Mouse (Mus musculus) hindbrain, embryonic 11.5 days (tissue): ENCODE data around the gene Nr2c2ap. TPM values are rescaled to one million over a fixed set of nuclear protein-coding genes. Genes with fewer than 3 reads are reported as not detected.

Experiments
- ATAC-seq: fragments of 200-750 bp; cut with Nextera tagmentation; 2 replicates; pipeline ENCODE4 v1.8.0; 2017; ENCODE audit warnings: mild to moderate bottlenecking, moderate TSS enrichment, moderate library complexity; ENCODE audit not compliant: low FRiP score
- DNase-seq: peaks from one replicate; pipeline ENCODE4 v3.0.0-alpha.2; 2015; ENCODE audit warnings: low spot score
- H3K27ac ChIP-seq: fragments of 300-500 bp; sonication (generic); 2 replicates; pipeline ENCODE4 v1.5.1; 2014; ENCODE audit warnings: mild to moderate bottlenecking, low read depth, low read length
- H3K27me3 ChIP-seq: fragments of 300-500 bp; sonication (generic); 2 replicates; pipeline ENCODE4 v1.6.1; 2014; ENCODE audit warnings: mild to moderate bottlenecking, low read length, moderate library complexity, mixed read lengths; ENCODE audit not compliant: control insufficient read depth, insufficient read depth
- H3K36me3 ChIP-seq: fragments of 300-500 bp; sonication (generic); 2 replicates; pipeline ENCODE4 v1.6.1; 2014; ENCODE audit warnings: mild to moderate bottlenecking, low read length, moderate library complexity, mixed read lengths; ENCODE audit not compliant: control insufficient read depth, insufficient read depth
- H3K4me1 ChIP-seq: fragments of 300-500 bp; sonication (generic); replicated peaks from 2 replicates; pipeline ENCODE4 v1.6.1; 2014; ENCODE audit warnings: low read length, mixed read lengths; ENCODE audit not compliant: control insufficient read depth, insufficient read depth
- H3K4me2 ChIP-seq: fragments of 300-500 bp; sonication (generic); replicated peaks from 2 replicates; pipeline ENCODE4 v1.6.1; 2014; ENCODE audit warnings: mild to moderate bottlenecking, low read depth, low read length
- H3K4me3 ChIP-seq: fragments of 300-500 bp; sonication (generic); 2 replicates; pipeline ENCODE4 v1.5.1; 2014; ENCODE audit warnings: low read depth, low read length
- H3K9ac ChIP-seq: fragments of 300-500 bp; sonication (generic); 2 replicates; pipeline ENCODE4 v1.6.1; 2014; ENCODE audit warnings: low read depth, low read length
- H3K9me3 ChIP-seq: fragments of 300-500 bp; sonication (generic); 2 replicates; pipeline ENCODE4 v1.6.1; 2016; ENCODE audit warnings: low read length; ENCODE audit not compliant: control insufficient read depth
- WGBS: fragments of 180-500 bp; shearing (Covaris S2); extraction: QIAGEN DNeasy Blood & Tissue Kit; methylation state at CpG from one replicate; pipeline ENCODE4 v1.1.7; 2014; 5-methylcytosine and 5-hydroxymethylcytosine counted together
- polyA plus RNA-seq: library from polyadenylated mRNA; unstranded; fragments of >200 nt; fragmentation: Nextera tagmentation; extraction: Ambion mirVana; gene quantifications from 2 replicates; pipeline ENCODE4 v1.2.1, GENCODE M21; 2014

Nr2c2ap gene
- polyA plus RNA-seq, 1 experiment from 2014 or later, result 19.2 TPM

DNA sequence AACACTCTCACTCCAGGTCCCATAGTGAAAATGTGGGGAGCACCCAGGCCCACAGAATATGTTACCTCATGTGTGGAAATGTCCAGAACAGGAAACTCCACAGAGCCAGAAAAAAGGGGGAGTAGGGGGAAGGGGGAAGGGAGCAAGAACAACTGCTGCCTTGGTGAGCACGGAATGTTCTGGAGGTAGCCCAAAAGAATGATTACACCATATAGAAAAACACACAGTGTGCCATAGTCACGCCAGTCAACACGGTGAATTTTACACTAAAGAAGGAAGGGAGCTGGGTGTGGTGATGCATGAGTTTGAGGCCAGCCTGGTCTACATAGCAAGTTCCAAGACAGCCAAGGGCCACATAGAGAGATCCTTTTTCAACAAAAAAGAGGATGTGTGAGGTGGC is 32.2 kb downstream of the Nr2c2ap start:
- H3K36me3 ChIP-seq, result no peaks in the 10 kb centered on the region
- 88% methylated on average over 3 of the region's 3 CpGs for WGBS

DNA sequence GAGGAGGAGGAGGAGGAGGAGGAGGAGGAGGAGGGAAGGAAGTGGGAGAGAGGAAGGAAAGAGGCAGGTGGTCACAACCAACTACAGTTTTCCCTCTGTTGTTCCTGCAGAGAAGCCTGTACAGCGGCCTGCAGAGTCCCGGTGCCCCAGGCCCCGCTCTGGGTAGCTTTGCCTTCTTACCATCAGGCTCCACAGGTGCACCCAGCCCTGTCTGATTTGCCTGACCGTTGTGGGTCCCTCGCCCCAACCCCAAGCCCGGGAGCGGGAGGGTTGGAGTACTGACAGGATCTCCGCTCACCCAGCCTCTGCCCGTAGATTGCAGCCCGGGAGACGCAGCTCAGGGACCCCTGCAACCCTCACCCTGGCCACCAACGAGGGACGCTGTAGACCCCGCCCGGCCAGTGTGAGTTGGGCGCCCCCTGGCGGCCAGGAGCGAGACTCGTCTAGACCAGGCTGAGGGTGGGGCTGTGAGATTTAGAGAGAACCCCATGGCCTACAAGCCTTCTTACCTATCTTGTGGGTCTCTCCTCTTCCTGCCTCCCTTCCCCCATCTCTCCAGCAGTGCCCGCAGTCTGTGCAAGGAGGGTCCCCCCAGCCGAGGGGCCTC is 35.5 kb downstream of the Nr2c2ap start:
- ATAC-seq (peak; percentile 90), DNase-seq (peak; percentile 94)
- Histone ChIP-seq H3K36me3 (no peaks in the 10 kb centered on the region), H3K27me3 (peaks cover 10% of the 10 kb centered on the region; the same call in 1 of the 2 replicates), H3K4me3 (no peak overlapping the region), H3K27ac (no peak overlapping the region), H3K4me2 (peak overlapping the region; percentile 30), H3K9ac (0 out of 2 replicates have a peak overlapping the region, but pooled peaks have one; percentile 0), H3K9me3 (no peaks in the 10 kb centered on the region), H3K4me1 (no peaks in the 10 kb centered on the region)
- WGBS, result 2% methylated on average over 21 of the region's 21 CpGs

More for the DNA sequence above, 32.2 kb downstream of the Nr2c2ap start:
- H3K4me1 ChIP-seq, result no peaks in the 10 kb centered on the region
- no peak overlapping the region for H3K4me2 ChIP-seq
- no peak overlapping the region for H3K27ac ChIP-seq
- DNase-seq (no peak), ATAC-seq (no peak)
- no peaks in the 10 kb centered on the region for H3K9me3 ChIP-seq
- H3K4me3 ChIP-seq, result no peak overlapping the region
- no peak overlapping the region for H3K9ac ChIP-seq
- H3K27me3 ChIP-seq, result peaks cover 10% of the 10 kb centered on the region; the same call in 1 of the 2 replicates

DNA sequence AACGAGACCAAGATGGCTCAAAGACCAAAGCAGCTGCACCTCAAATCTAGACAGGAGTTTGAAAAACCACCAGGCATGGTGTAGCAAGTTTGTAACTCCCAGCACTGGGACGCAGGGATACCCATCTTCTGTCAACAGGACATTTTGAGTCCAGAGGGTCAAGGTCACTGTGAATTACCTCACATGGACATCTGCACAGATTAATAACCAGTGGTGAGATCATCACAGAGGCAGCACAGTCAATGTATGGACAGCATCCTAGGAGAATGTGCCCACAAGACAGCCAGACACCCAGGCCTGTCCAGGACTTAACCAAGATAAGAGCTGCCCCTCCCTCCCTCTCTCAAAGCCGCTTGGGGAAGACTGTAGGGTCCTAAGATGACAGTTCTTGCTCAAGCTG is 39.0 kb downstream of the Nr2c2ap start:
- H3K27me3 ChIP-seq, result peaks cover 9% of the 10 kb centered on the region; the same call in 1 of the 2 replicates
- no peak overlapping the region for H3K27ac ChIP-seq
- no peaks in the 10 kb centered on the region for H3K36me3 ChIP-seq
- H3K4me3 ChIP-seq, result no peak overlapping the region
- ATAC-seq (no peak), DNase-seq (no peak)
- no peak overlapping the region for H3K4me2 ChIP-seq
- no peaks in the 10 kb centered on the region for H3K9me3 ChIP-seq
- no peaks in the 10 kb centered on the region for H3K4me1 ChIP-seq
- H3K9ac ChIP-seq, result no peak overlapping the region
- 77% methylated on average over 3 of the region's 3 CpGs for WGBS

DNA sequence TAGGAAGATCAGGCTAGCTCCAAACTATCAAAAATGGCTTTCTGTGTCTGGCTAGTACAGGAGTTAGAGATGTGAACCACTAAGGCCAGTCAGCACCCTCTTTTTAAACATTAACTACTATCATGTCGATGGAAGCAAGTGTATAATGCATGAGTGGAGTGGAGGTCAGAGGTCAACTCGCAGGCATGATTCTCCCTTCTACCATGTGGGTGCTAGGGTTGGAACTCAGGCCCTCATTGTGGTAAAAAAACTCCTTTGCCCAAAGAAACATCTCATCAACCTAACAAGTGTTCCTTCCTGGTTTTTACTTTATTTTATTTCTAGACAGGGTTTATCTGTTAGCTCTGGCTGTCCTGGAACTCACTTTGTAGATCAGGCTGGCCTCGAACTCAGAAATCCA is 39.6 kb downstream of the Nr2c2ap start:
- H3K27me3 ChIP-seq, result peaks cover 3% of the 10 kb centered on the region; the same call in 1 of the 2 replicates
- ATAC-seq, result no peak
- WGBS, result 77% methylated on average over 3 of the region's 3 CpGs
- no peak for DNase-seq
- no peaks in the 10 kb centered on the region for H3K9me3 ChIP-seq
- H3K9ac ChIP-seq, result no peak overlapping the region
- no peak overlapping the region for H3K4me2 ChIP-seq
- no peaks in the 10 kb centered on the region for H3K36me3 ChIP-seq
- H3K4me3 ChIP-seq, result no peak overlapping the region
- H3K4me1 ChIP-seq, result no peaks in the 10 kb centered on the region
- H3K27ac ChIP-seq, result no peak overlapping the region

DNA sequence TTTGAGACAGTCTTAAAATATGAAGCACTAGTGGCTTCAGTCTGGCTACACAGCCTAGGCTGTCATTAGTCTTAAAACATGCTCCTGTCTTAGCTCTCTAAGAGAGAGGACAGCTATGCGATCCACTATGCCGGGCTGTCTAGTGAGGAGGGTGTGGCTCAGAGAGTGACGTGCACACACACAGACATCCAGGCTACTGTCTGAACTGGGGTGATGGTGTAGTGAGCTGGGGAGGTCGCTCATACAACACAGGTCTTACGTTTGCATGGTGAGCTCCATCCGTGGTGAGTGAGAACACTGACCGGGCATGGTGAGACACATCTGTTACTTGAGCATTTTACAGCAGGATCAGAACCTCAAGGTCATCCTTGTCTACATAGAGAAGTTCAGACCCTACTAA is 40.1 kb downstream of the Nr2c2ap start:
- no peaks in the 10 kb centered on the region for H3K27me3 ChIP-seq
- H3K27ac ChIP-seq, result no peak overlapping the region
- no peaks in the 10 kb centered on the region for H3K9me3 ChIP-seq
- 87% methylated on average over 7 of the region's 7 CpGs for WGBS
- DNase-seq, result no peak
- H3K36me3 ChIP-seq, result no peaks in the 10 kb centered on the region
- no peak for ATAC-seq
- H3K4me1 ChIP-seq, result no peaks in the 10 kb centered on the region
- no peak overlapping the region for H3K4me3 ChIP-seq
- H3K4me2 ChIP-seq, result no peak overlapping the region; the same call in 1 of the 2 replicates
- H3K9ac ChIP-seq, result no peak overlapping the region

DNA sequence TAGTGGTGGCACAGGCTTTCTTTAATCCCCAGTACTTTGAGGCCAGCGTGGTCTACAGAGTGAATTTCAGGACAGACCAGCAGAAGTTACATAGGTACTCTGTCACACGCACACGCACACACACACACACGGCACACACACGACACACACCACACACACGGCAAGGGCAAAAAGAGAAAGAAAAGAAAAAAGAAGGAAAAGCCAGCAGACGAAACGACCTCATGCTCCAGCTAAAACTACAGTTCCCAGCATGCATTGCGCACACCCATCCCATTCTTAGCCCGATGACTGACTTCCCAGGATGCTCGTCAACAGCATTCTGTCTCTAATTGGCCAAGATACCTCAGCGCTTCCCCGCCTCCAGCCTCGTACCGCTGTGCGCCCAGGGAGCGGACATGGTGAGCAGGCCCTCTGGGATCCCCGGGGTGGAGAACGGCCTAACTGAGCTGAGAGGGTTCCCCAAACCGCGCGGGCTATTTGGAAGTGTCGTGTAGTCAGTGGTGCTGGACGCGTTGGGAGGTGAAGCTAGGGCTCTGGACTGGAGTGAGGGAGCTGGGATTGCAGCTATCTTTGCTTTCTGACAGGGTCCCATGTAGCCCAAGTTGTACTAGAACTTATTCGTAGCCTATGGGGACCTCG is 41.0 kb downstream of the Nr2c2ap start, which contains the start of gene Tmem161a:
Tmem161a (plus strand) TSS at position 314 of the 639 bp plus-strand sequence.
- H3K4me3 ChIP-seq, result peak within 1 kb of the TSS; percentile 49
- H3K27me3 ChIP-seq, result no peaks in the 10 kb centered on the region
- ATAC-seq, result peak; percentile 95
- peak within 1 kb of the TSS; percentile 43 for H3K4me2 ChIP-seq
- H3K9me3 ChIP-seq, result no peaks in the 10 kb centered on the region
- peak within 1 kb of the TSS; percentile 71 for H3K9ac ChIP-seq
- peak; percentile 92 for DNase-seq
- WGBS, result 2% methylated on average over 27 of the region's 27 CpGs
- no peaks in the 10 kb centered on the region for H3K36me3 ChIP-seq
- H3K4me1 ChIP-seq, result no peaks in the 10 kb centered on the region
- no peak within 1 kb of the TSS for H3K27ac ChIP-seq

DNA sequence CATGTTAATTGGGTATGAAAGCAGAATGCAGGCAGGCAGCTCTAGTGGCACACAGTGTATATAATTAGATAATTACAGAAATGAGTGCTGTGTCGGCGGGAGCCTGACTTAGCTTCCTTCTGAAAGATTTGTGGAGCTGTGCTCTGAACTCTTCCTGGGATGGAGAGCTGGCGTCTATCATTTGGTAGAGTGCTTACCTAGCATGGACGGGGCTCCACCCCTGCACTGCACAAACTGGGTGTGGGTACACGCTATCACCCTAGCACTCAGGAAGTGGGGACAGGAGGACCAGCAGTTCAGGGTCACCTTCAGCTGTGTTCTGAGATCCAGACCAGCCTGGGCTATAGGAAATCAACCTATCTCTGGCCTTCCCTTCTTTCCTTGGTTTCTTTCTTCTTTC is 42.2 kb downstream of the Nr2c2ap start:
- DNase-seq, result no peak
- Histone ChIP-seq H3K27me3 (no peaks in the 10 kb centered on the region), H3K9me3 (no peaks in the 10 kb centered on the region), H3K4me2 (no peak overlapping the region), H3K4me3 (no peak overlapping the region), H3K4me1 (no peaks in the 10 kb centered on the region), H3K36me3 (no peaks in the 10 kb centered on the region), H3K9ac (no peak overlapping the region), H3K27ac (no peak overlapping the region)
- ATAC-seq, result no peak
- 86% methylated on average over 5 of the region's 5 CpGs for WGBS

DNA sequence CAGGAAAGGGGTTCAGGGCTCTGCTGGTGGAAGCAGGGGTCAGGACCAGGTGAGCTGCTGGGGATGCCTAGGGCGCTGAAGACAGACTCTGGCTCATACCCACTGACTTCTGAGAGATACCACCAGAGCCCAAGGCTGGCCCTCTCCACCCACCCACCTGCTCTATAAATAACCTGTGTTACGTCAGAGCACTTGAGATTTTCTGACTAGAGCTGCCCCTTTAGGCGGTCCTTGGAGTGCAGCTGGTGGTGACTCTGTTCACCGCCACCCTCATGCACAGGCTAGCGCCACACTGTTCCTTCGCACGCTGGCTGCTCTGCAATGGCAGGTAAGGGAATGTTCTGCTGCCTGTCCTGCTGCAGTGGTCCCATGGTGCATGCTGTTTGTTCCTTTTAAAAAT is 42.9 kb downstream of the Nr2c2ap start:
- H3K27ac ChIP-seq, result no peak overlapping the region
- ATAC-seq (no peak), DNase-seq (no peak)
- no peaks in the 10 kb centered on the region for H3K36me3 ChIP-seq
- H3K4me2 ChIP-seq, result no peak overlapping the region
- 91% methylated on average over 7 of the region's 7 CpGs for WGBS
- H3K4me3 ChIP-seq, result no peak overlapping the region
- H3K9me3 ChIP-seq, result no peaks in the 10 kb centered on the region
- no peaks in the 10 kb centered on the region for H3K4me1 ChIP-seq
- no peak overlapping the region for H3K9ac ChIP-seq
- H3K27me3 ChIP-seq, result no peaks in the 10 kb centered on the region

DNA sequence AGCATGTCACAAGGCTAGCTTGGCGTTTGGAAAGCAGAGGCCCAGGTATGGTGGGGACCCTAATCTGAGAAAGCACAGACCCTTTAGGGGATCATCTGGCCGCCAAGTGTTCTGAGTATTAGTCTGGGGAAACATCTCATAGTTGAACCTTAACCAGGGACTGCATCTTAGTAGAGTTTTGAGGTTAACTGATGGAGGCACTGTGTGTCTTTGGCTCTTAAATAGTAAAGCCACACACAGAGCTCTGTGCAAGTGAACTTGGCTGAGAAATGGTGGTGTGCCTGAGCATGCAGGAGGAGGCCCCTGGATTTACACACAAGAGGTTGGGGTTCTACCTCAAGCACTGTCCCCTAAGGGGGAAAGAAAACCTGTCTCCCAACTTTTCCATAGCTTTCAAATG is 47.1 kb downstream of the Nr2c2ap start:
- H3K9ac ChIP-seq, result no peak overlapping the region
- ATAC-seq (no peak), DNase-seq (no peak)
- no peaks in the 10 kb centered on the region for H3K4me1 ChIP-seq
- H3K27ac ChIP-seq, result no peak overlapping the region
- no peak overlapping the region for H3K4me3 ChIP-seq
- no peak overlapping the region for H3K4me2 ChIP-seq
- no peaks in the 10 kb centered on the region for H3K9me3 ChIP-seq
- no peaks in the 10 kb centered on the region for H3K36me3 ChIP-seq
- H3K27me3 ChIP-seq, result no peaks in the 10 kb centered on the region
- WGBS, result 86% methylated on average over 2 of the region's 2 CpGs
